Mouse (Mus musculus): ENCODE results near the gene Rpl38.

- no peak for TF ChIP-seq CTCF (IDR thresholded peaks at IDR 0.05; ENCODE audit: low read depth)
- TF ChIP-seq EP300 (IDR thresholded peaks at IDR 0.05; ENCODE audit: low read depth): no peak
These were observed 46.2 kb downstream of the Rpl38 start for GRCm38 (mm10) chr11:114714526-114714925.
